Mouse (Mus musculus): Measurements from ENCODE around the gene Srxn1. TPM values are rescaled to one million over a fixed set of nuclear protein-coding genes. Genes with fewer than 3 reads are reported as not detected.

The Srxn1 gene
- polyA plus RNA-seq, 1 experiment from 2014 or later: 9.4 TPM

DNA sequence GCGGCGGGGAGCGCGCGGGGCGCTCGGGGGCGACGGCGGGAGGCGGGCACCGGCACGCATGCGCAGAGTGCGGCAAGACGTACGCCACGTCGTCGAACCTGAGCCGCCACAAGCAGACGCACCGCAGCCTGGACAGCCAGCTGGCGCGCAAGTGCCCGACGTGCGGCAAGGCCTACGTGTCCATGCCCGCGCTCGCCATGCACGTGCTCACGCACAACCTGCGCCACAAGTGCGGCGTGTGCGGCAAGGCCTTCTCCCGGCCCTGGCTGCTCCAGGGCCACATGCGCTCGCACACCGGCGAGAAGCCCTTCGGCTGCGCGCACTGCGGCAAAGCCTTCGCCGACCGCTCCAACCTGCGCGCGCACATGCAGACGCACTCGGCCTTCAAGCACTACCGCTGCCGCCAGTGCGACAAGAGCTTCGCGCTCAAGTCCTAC lies 11.9 kb upstream of the Srxn1 start:
- Histone ChIP-seq H3K9me3 (no peaks in the 10 kb centered on the region), H3K27ac (no peak overlapping the region), H3K4me2 (replicated peaks) (peak overlapping the region; percentile 70), H3K27me3 (peaks cover 99% of the 10 kb centered on the region), H3K4me3 (peak overlapping the region; percentile 48), H3K9ac (peak overlapping the region; percentile 59), H3K36me3 (no peaks in the 10 kb centered on the region), H3K4me1 (peaks cover 16% of the 10 kb centered on the region)
- 1% methylated on average over 53 of the region's 60 CpGs for WGBS
- peak; percentile 22; the same call in 1 of the 2 replicates for ATAC-seq (ENCODE audit: low FRiP score, low read depth)

DNA sequence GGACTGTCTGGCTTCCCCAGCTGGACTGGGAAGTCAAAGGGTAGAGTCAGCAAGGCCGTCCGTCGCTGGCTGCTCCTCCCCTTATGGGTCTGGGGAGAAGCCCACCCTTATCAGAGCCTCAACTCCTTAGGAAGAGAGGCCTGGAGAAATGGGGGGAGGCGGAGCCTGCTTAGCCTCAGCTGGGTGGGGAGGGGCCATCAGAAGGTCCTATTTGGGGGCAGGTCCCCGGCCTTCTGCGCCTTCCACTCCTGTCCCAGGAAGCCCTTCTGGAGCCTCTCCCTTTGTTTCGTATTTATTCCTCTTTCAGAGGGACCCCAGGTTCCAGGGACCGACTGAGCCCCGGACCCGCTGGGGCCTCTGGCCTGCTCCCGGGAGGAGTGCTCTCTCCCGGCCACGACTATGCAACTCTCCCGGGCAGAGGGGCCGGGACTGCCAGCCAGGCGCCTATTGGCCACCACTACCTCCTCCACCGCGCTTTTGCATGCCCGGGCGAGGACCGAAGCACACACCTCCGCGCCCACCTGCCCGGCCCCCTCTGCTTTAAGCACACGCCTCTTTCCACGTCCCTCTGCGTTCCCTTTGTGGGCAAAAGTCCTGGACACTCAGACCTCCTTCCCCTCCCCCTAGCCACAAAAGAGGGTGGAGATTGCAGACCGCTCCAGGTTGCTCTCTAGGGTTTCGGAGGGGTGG lies 10.3 kb upstream of the Srxn1 start:
- Histone ChIP-seq H3K4me1 (peaks cover 16% of the 10 kb centered on the region), H3K27me3 (peaks cover 86% of the 10 kb centered on the region), H3K27ac (no peak overlapping the region), H3K36me3 (no peaks in the 10 kb centered on the region), H3K9me3 (no peaks in the 10 kb centered on the region), H3K4me3 (peak overlapping the region; percentile 23), H3K9ac (0 out of 2 replicates have a peak overlapping the region, but pooled peaks have one; percentile 0), H3K4me2 (replicated peaks) (peak overlapping the region; percentile 53)
- 5% methylated on average over 29 of the region's 29 CpGs for WGBS
- ATAC-seq (ENCODE audit: low FRiP score, low read depth): no peak

DNA sequence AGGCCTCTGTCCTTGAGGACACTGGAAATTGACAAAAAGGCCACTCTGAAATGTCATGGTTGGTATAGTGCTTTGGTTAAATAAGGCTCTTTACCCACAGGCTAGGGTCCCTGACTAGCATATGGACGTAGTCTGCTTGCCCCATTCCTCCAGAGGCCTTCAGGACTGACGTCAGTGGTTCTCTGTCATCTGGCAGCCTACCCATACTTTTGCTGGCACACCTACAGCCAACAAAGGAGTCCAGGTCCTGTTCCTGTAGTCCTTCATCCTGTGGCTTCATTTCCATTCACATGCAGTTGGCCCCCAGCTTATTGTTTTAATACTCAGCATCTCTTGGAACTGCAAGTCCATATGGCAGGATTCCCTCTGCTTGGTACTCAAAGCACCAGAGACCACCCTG lies 8.4 kb upstream of the Srxn1 start:
- Histone ChIP-seq H3K36me3 (no peaks in the 10 kb centered on the region), H3K4me2 (replicated peaks) (no peak overlapping the region), H3K27ac (no peak overlapping the region), H3K9me3 (no peaks in the 10 kb centered on the region), H3K4me1 (peaks cover 16% of the 10 kb centered on the region), H3K9ac (no peak overlapping the region), H3K4me3 (no peak overlapping the region), H3K27me3 (peaks cover 73% of the 10 kb centered on the region)
- no peak for ATAC-seq (ENCODE audit: low FRiP score, low read depth)
- WGBS: 75% methylated on average over 2 of the region's 2 CpGs

DNA sequence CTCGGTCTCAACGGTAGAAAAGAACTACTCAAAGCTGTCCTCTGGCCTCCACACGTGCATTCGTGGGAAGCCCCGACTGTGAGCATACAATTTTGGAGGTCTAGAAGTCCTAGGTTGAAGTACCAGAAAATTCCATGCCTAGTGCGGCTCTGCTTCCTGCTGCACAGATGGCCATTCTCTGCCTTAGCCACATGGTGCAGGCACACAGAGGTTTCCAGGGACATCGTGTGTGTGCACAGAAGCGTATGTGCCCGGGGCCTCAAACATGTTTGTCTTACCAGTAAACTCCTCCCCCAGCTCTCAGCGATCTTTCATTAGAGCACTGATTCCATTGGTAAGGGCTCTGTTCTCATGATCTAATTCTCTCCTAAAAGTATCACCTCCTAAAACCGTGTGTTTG lies 7.4 kb upstream of the Srxn1 start:
- Histone ChIP-seq H3K36me3 (no peaks in the 10 kb centered on the region), H3K4me1 (peaks cover 16% of the 10 kb centered on the region), H3K27me3 (peaks cover 70% of the 10 kb centered on the region), H3K27ac (no peak overlapping the region), H3K4me2 (replicated peaks) (no peak overlapping the region), H3K9ac (no peak overlapping the region), H3K9me3 (no peaks in the 10 kb centered on the region), H3K4me3 (no peak overlapping the region)
- ATAC-seq (ENCODE audit: low FRiP score, low read depth): no peak
- 78% methylated on average over 11 of the region's 11 CpGs for WGBS

DNA sequence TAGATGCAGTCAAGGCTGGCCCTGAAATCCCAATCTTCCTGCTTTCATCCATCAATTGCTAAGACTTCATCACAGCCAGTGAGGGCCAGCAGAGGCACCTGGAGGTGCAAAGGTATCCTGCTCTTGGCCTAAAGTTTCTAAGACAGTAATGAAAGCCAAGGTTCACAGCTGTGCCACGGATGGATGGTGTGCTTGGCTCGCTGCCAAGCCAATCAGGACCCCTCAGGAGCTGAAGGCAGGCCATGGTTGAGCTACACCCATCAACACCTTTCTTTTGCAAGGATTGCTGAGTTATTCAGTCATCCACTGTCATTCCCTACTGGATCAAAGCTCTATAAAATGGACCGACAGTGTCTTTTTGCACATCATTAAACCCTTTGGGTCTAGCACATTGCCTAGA lies 5.8 kb upstream of the Srxn1 start:
- no peak for ATAC-seq (ENCODE audit: low FRiP score, low read depth)
- Histone ChIP-seq H3K36me3 (no peaks in the 10 kb centered on the region), H3K4me2 (replicated peaks) (no peak overlapping the region), H3K9ac (no peak overlapping the region), H3K9me3 (no peaks in the 10 kb centered on the region), H3K27me3 (peaks cover 54% of the 10 kb centered on the region), H3K4me3 (no peak overlapping the region), H3K4me1 (peaks cover 8% of the 10 kb centered on the region; the same call in 1 of the 2 replicates), H3K27ac (no peak overlapping the region)
- WGBS: 65% methylated on average over 3 of the region's 3 CpGs

DNA sequence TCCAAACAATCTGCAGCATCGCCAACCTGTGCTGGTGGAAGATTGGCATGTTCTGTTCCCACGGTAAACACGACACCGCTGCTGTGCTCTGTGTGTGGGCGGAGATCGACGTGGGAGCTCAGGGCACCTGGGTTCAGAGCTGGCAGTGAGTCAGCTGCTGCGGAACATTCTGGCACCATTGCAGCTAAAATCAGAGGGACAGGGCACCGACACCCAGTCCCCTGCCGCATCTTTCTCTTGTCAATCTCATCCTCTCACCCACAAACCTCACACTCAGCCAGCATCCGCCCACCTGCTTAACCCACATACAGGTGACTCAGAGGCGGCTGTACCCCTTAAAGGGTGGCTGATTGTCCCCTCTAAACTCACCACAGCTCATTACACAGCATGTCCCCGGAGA lies 3.6 kb upstream of the Srxn1 start:
- H3K9ac ChIP-seq: no peak overlapping the region
- peaks cover 31% of the 10 kb centered on the region for H3K27me3 ChIP-seq
- 77% methylated on average over 13 of the region's 13 CpGs for WGBS
- H3K36me3 ChIP-seq: no peaks in the 10 kb centered on the region
- H3K4me3 ChIP-seq: no peak overlapping the region
- no peak overlapping the region for H3K4me2 ChIP-seq (replicated peaks)
- H3K4me1 ChIP-seq: no peaks in the 10 kb centered on the region
- H3K27ac ChIP-seq: no peak overlapping the region
- H3K9me3 ChIP-seq: no peaks in the 10 kb centered on the region
- ATAC-seq (ENCODE audit: low FRiP score, low read depth): no peak

DNA sequence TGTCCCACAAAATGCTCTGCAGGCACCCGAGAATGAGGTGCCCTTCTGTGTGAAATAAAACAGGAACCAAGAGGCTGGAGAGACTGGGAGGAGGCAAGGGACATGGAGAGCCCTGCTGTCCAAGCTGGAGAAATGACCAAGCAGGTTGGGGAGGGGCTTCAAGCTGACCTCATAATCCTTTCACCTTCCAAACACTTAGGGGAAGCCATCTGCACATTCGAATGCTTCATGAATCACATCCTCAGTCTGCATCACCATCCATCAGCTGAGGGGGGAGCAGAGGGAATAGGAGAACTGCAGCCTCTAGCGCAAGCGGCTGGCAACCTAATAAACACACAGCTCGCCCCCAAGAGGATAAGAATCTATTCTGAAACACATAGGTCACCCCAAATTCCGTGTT lies 2.9 kb upstream of the Srxn1 start:
- Histone ChIP-seq H3K9me3 (no peaks in the 10 kb centered on the region), H3K4me2 (replicated peaks) (no peak overlapping the region), H3K9ac (no peak overlapping the region), H3K4me3 (no peak overlapping the region), H3K4me1 (no peaks in the 10 kb centered on the region), H3K27ac (no peak overlapping the region), H3K36me3 (no peaks in the 10 kb centered on the region), H3K27me3 (peaks cover 25% of the 10 kb centered on the region)
- WGBS: 59% methylated on average over 6 of the region's 6 CpGs
- ATAC-seq (ENCODE audit: low FRiP score, low read depth): no peak

DNA sequence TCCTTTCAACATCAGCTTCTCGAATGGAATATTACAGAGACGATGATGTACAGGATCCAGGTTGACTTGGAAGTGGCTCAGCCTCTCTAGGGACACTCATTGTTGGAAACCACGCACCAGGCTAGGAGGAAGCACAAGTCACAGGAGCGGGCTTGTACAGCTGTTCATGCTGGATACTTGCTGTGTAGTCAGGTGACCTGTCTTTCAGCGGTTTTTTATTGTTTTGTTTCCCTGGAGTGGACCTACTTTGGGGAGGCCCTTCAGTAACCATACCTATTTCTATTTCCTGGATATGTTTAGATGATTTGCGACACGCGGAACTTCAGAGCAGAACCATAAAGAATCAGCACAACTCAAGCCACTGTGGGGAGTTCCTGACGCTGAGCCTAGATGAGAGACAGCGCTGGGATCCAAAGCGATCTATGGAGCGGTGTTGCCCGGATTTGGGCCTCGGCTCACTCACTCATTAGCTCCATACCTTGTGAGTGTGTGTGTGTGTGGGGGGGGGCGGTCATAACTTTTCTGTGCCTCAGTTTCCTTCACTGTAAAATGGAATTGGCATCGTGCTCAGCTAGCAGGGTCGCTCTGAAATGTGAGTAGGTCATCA lies 502 bp upstream of the Srxn1 start:
- peak; percentile 58 for ATAC-seq (ENCODE audit: low FRiP score, low read depth)
- no peak overlapping the region for H3K27ac ChIP-seq

DNA sequence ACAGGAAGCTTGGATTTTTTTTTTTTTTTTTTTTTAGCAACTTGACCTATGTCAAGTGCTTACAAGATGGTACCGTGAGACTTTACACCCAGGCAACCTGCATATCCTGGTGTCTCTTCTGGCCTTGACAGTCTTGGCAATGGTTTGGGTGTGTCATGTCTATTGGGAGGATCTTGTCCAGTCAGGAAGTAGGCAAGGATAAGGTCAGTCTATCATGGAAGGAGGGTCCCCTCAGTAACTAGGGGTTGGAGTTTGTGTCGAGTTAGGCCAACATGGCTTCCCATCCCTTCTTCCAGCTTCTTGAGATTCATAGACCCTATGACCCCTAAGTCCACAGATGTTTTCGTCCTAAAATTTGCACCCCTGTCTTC lies 894 bp downstream of the Srxn1 start:
- Histone ChIP-seq H3K9me3 (no peaks in the 10 kb centered on the region), H3K9ac (no peak overlapping the region), H3K4me3 (peak overlapping the region; percentile 68), H3K27ac (no peak overlapping the region), H3K27me3 (peaks cover 13% of the 10 kb centered on the region), H3K4me2 (replicated peaks) (peak overlapping the region; percentile 84), H3K4me1 (no peaks in the 10 kb centered on the region), H3K36me3 (0 out of 2 replicates have a peak, but pooled peaks cover 2% of the 10 kb centered on the region)
- 81% methylated on average over 3 of the region's 3 CpGs for WGBS
- ATAC-seq (ENCODE audit: low FRiP score, low read depth): no peak

More for the DNA sequence above, 502 bp upstream of the Srxn1 start:
- H3K4me2 ChIP-seq (replicated peaks): peak overlapping the region; percentile 84
- peaks cover 13% of the 10 kb centered on the region for H3K27me3 ChIP-seq
- WGBS: 22% methylated on average over 17 of the region's 17 CpGs
- peak overlapping the region; percentile 68 for H3K4me3 ChIP-seq
- no peaks in the 10 kb centered on the region for H3K4me1 ChIP-seq
- H3K36me3 ChIP-seq: 0 out of 2 replicates have a peak, but pooled peaks cover 2% of the 10 kb centered on the region
- H3K9me3 ChIP-seq: no peaks in the 10 kb centered on the region
- H3K9ac ChIP-seq: peak overlapping the region; percentile 78

DNA sequence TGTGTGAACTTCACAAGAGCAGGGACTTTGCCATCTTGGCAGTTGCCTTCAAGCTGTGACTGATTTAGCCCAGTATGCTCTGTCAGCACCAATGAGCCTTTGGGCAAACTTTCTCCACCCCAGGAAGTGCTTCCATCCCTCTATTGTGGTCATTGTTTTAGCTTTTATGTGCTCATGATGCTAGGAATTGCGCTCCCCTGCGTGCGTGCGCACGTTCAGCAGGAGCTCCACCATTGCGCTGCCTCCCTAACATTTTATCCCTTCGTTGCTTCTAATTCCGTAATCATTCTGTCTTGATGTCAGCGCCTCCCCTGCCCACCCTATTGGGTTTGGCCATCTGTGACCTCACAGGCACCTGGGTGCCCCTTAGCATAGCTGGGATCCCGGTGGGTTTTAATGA lies 1.3 kb downstream of the Srxn1 start:
- 89% methylated on average over 10 of the region's 10 CpGs for WGBS
- ATAC-seq (ENCODE audit: low FRiP score, low read depth): no peak

DNA sequence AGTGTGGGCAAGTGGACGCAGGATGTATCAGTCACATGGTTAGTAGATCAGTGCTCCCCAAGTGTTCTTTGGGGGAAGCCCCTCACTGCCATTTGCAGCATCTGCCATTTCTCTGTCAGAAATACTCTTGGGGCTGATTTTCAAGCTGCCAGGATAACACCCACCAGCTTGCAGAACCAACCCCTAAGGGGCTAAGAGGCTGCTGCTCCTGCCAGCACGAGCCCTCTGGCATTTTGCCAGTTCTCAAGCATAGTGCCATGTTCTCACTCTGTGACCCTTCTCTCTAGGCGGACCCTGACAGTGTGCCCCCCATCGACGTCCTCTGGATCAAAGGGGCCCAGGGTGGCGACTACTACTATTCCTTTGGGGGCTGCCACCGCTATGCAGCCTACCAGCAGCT lies 3.4 kb downstream of the Srxn1 start:
- Histone ChIP-seq H3K27me3 (no peaks in the 10 kb centered on the region; the same call in 1 of the 2 replicates), H3K27ac (no peak overlapping the region), H3K36me3 (0 out of 2 replicates have a peak, but pooled peaks cover 2% of the 10 kb centered on the region), H3K9ac (no peak overlapping the region), H3K9me3 (no peaks in the 10 kb centered on the region), H3K4me1 (0 out of 2 replicates have a peak, but pooled peaks cover 5% of the 10 kb centered on the region), H3K4me2 (replicated peaks) (no peak overlapping the region), H3K4me3 (no peak overlapping the region)
- WGBS: 72% methylated on average over 7 of the region's 7 CpGs
- ATAC-seq (ENCODE audit: low FRiP score, low read depth): no peak

More for the DNA sequence above, 1.3 kb downstream of the Srxn1 start:
- Histone ChIP-seq H3K36me3 (0 out of 2 replicates have a peak, but pooled peaks cover 2% of the 10 kb centered on the region), H3K27ac (no peak overlapping the region), H3K4me3 (peak overlapping the region; percentile 68; the same call in 1 of the 2 replicates), H3K4me1 (no peaks in the 10 kb centered on the region), H3K9ac (no peak overlapping the region), H3K9me3 (no peaks in the 10 kb centered on the region), H3K4me2 (replicated peaks) (0 out of 2 replicates have a peak overlapping the region, but pooled peaks have one; percentile 84), H3K27me3 (peaks cover 10% of the 10 kb centered on the region)

DNA sequence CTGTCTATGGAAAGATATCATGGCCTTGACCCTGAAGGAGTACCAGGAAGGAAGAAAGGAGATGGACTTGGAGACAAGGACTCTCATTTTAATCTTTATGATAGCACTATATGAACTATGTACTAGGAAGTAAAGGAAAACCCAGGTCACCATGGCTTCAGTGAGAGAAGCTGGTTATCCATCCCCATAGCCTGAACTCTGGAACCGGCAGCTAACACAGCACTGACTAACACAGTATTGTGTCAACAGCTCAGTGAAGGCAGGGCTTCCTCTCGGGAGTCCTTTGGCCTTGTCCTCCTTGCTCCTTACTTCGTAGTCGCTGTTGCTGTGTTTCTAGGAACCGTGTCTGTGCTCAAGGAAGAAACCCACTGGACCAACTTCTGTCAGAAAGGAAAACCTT lies 4.1 kb downstream of the Srxn1 start:
- no peak for ATAC-seq (ENCODE audit: low FRiP score, low read depth)
- H3K9ac ChIP-seq: no peak overlapping the region
- H3K36me3 ChIP-seq: 0 out of 2 replicates have a peak, but pooled peaks cover 2% of the 10 kb centered on the region
- no peak overlapping the region for H3K27ac ChIP-seq
- H3K4me1 ChIP-seq: peaks cover 11% of the 10 kb centered on the region
- H3K4me2 ChIP-seq (replicated peaks): no peak overlapping the region
- H3K4me3 ChIP-seq: no peak overlapping the region
- no peaks in the 10 kb centered on the region for H3K9me3 ChIP-seq
- WGBS: 81% methylated on average over 5 of the region's 5 CpGs
- H3K27me3 ChIP-seq: peaks cover 5% of the 10 kb centered on the region
